Comparison of ENCODE assay signal across 10 mouse cellular contexts in genomic region chr9:108806831-108807230, GRCm38 (mm10). TPM values are rescaled to one million over a fixed set of nuclear protein-coding genes. Genes with fewer than 3 reads are reported as not detected.
DNase-seq lines count a peak whose midpoint lies in the region; ATAC-seq lines count a peak whose summit lies in the region.
"Had no signal": no experiment of that assay in that cellular context is flagged by ENCODE, and none has a peak within 500 bp of the region (broad histone marks: within the 10 kb centered on the region; RNA-seq: fewer than 3 reads in every experiment).

No protein-coding gene starts in this region.

- WGBS in forebrain, embryonic 13.5 days: 88% methylated on average over 1 of the region's 1 CpGs
- 94% methylated on average over 1 of the region's 1 CpGs for WGBS in forebrain, embryonic 14.5 days
- WGBS in heart, embryonic 10.5 days: 60% methylated on average over 1 of the region's 1 CpGs
- WGBS in liver, embryonic 13.5 days (ENCODE audit: insufficient replicate concordance): 61% methylated on average over 1 of the region's 1 CpGs

- H3K4me1 ChIP-seq in forebrain, embryonic 13.5 days: peaks cover 15% of the 10 kb centered on the region
- peaks cover 6% of the 10 kb centered on the region for H3K4me1 ChIP-seq in forebrain, embryonic 14.5 days (ENCODE audit: control insufficient read depth, insufficient read depth, low read length)
- H3K4me1 ChIP-seq in heart, embryonic 10.5 days: peaks cover 34% of the 10 kb centered on the region
- peaks cover 67% of the 10 kb centered on the region for H3K4me1 ChIP-seq in liver, embryonic 13.5 days (replicated peaks)

- no peaks in the 10 kb centered on the region for H3K9me3 ChIP-seq in forebrain, embryonic 13.5 days (replicated peaks)
- no peaks in the 10 kb centered on the region for H3K9me3 ChIP-seq in forebrain, embryonic 14.5 days (replicated peaks; ENCODE audit: control insufficient read depth, low read length)
- H3K9me3 ChIP-seq in heart, embryonic 10.5 days: no peaks in the 10 kb centered on the region
- H3K9me3 ChIP-seq in liver, embryonic 13.5 days (replicated peaks): no peaks in the 10 kb centered on the region
- H3K9me3 ChIP-seq: hindbrain, embryonic 15.5 days had no signal

- H3K9ac ChIP-seq in forebrain, embryonic 13.5 days: no peak overlapping the region
- no peak overlapping the region for H3K9ac ChIP-seq in forebrain, embryonic 14.5 days (ENCODE audit: low read length)
- H3K9ac ChIP-seq in liver, embryonic 13.5 days: peak overlapping the region; percentile 75
- H3K9ac ChIP-seq: hindbrain, embryonic 15.5 days had no signal

- H3K36me3 ChIP-seq in forebrain, embryonic 13.5 days (ENCODE audit: poor library complexity, severe bottlenecking): peaks cover 70% of the 10 kb centered on the region
- H3K36me3 ChIP-seq in forebrain, embryonic 14.5 days (ENCODE audit: control insufficient read depth, insufficient read depth, low read length): peaks cover 60% of the 10 kb centered on the region
- H3K36me3 ChIP-seq in heart, embryonic 10.5 days: peaks cover 66% of the 10 kb centered on the region
- peaks cover 57% of the 10 kb centered on the region for H3K36me3 ChIP-seq in liver, embryonic 13.5 days

- no peak overlapping the region for H3K4me2 ChIP-seq in forebrain, embryonic 13.5 days
- H3K4me2 ChIP-seq in forebrain, embryonic 14.5 days (ENCODE audit: low read length): no peak overlapping the region
- peak overlapping the region; percentile 99 for H3K4me2 ChIP-seq in liver, embryonic 13.5 days
- H3K4me2 ChIP-seq: hindbrain, embryonic 15.5 days had no signal

- no peak overlapping the region for H3K4me3 ChIP-seq in forebrain, embryonic 13.5 days
- H3K4me3 ChIP-seq in forebrain, embryonic 14.5 days (ENCODE audit: low read depth, low read length): no peak overlapping the region
- no peak overlapping the region for H3K4me3 ChIP-seq in heart, embryonic 10.5 days
- H3K4me3 ChIP-seq in liver, embryonic 13.5 days (replicated peaks): no peak overlapping the region
- H3K4me3 ChIP-seq: hindbrain, embryonic 15.5 days had no signal

- no peak for DNase-seq in forebrain, embryonic 14.5 days (ENCODE audit: low spot score)
- DNase-seq in cerebellum, postnatal 10 days: peak; percentile 82 to 84
- DNase-seq in heart, embryonic 10.5 days (ENCODE audit: low spot score): no peak
- DNase-seq in liver, embryonic 13.5 days: no peak
- DNase-seq in Muller cell, postnatal 12 days (ENCODE audit: inconsistent ontology term): no peak
- no peak for DNase-seq in right cerebral cortex, postnatal 4 days
- no peak for DNase-seq in natural killer cell, adult 2 months (ENCODE audit: low spot score in 2 of 2)

- peak overlapping the region; percentile 12; the same call in 1 of the 2 replicates for H3K27ac ChIP-seq in forebrain, embryonic 13.5 days
- no peak overlapping the region for H3K27ac ChIP-seq in forebrain, embryonic 14.5 days (ENCODE audit: low read depth, low read length)
- H3K27ac ChIP-seq in heart, embryonic 10.5 days: peak overlapping the region; percentile 56; the same call in 1 of the 2 replicates
- peak overlapping the region; percentile 96 for H3K27ac ChIP-seq in liver, embryonic 13.5 days

- no peak for ATAC-seq in forebrain, embryonic 13.5 days
- ATAC-seq in forebrain, embryonic 14.5 days: no peak
- ATAC-seq in liver, embryonic 13.5 days (ENCODE audit: low read depth): no peak

- H3K27me3 ChIP-seq in forebrain, embryonic 13.5 days: no peaks in the 10 kb centered on the region
- no peaks in the 10 kb centered on the region for H3K27me3 ChIP-seq in forebrain, embryonic 14.5 days (replicated peaks; ENCODE audit: control insufficient read depth, insufficient read depth, low read length)
- no peaks in the 10 kb centered on the region for H3K27me3 ChIP-seq in heart, embryonic 10.5 days (ENCODE audit: insufficient read depth, poor library complexity, severe bottlenecking)
- no peaks in the 10 kb centered on the region for H3K27me3 ChIP-seq in liver, embryonic 13.5 days
- H3K27me3 ChIP-seq: hindbrain, embryonic 15.5 days had no signal

RNA-seq across cellular contexts. Expression of gene Nckipsd, which starts 1.3 kb away (rescaled TPM):
- 15.2 and 17.6 TPM in 2 replicates for polyA plus RNA-seq in forebrain, embryonic 13.5 days (2015; fragmentation: Nextera tagmentation; extraction: Ambion mirVana)
- polyA plus RNA-seq in forebrain, embryonic 14.5 days (2014; fragmentation: Nextera tagmentation; extraction: Ambion mirVana): 13.6 and 19.2 TPM in 2 replicates
- polyA plus RNA-seq in heart, embryonic 10.5 days (2016; fragmentation: Nextera tagmentation; extraction: Ambion mirVana): 9.2 and 10.8 TPM in 2 replicates
- 3.9 and 5.9 TPM in 2 replicates for polyA plus RNA-seq in liver, embryonic 13.5 days (2015; fragmentation: Nextera tagmentation; extraction: Ambion mirVana)

RNA-seq across cellular contexts. Expression of gene Celsr3, which starts 19.3 kb away (rescaled TPM):
- 13.3 and 14.4 TPM in 2 replicates for polyA plus RNA-seq in forebrain, embryonic 13.5 days (2015; fragmentation: Nextera tagmentation; extraction: Ambion mirVana)
- polyA plus RNA-seq in forebrain, embryonic 14.5 days (2014; fragmentation: Nextera tagmentation; extraction: Ambion mirVana): 10.7 and 17.6 TPM in 2 replicates
- polyA plus RNA-seq in heart, embryonic 10.5 days (2016; fragmentation: Nextera tagmentation; extraction: Ambion mirVana): 0.13 and 0.26 TPM in 2 replicates
- 0.03 TPM in 2 replicates for polyA plus RNA-seq in liver, embryonic 13.5 days (2015; fragmentation: Nextera tagmentation; extraction: Ambion mirVana)
- polyA plus RNA-seq: liver, adult 2 months had no signal

RNA-seq across cellular contexts. Expression of gene Ip6k2, which starts 23.2 kb away (rescaled TPM):
- 153 and 172 TPM in 2 replicates for polyA plus RNA-seq in forebrain, embryonic 13.5 days (2015; fragmentation: Nextera tagmentation; extraction: Ambion mirVana)
- polyA plus RNA-seq in forebrain, embryonic 14.5 days (2014; fragmentation: Nextera tagmentation; extraction: Ambion mirVana): 217 and 221 TPM in 2 replicates
- polyA plus RNA-seq in heart, embryonic 10.5 days (2016; fragmentation: Nextera tagmentation; extraction: Ambion mirVana): 48.1 and 63.9 TPM in 2 replicates
- 11.5 and 11.6 TPM in 2 replicates for polyA plus RNA-seq in liver, embryonic 13.5 days (2015; fragmentation: Nextera tagmentation; extraction: Ambion mirVana)

RNA-seq across cellular contexts. Expression of gene Slc26a6, which starts 46.3 kb away (rescaled TPM):
- 8.1 and 8.5 TPM in 2 replicates for polyA plus RNA-seq in forebrain, embryonic 13.5 days (2015; fragmentation: Nextera tagmentation; extraction: Ambion mirVana)
- 10.6 and 14.7 TPM in 2 replicates for polyA plus RNA-seq in forebrain, embryonic 14.5 days (2014; fragmentation: Nextera tagmentation; extraction: Ambion mirVana)
- 5.4 and 9.3 TPM in 2 replicates for polyA plus RNA-seq in heart, embryonic 10.5 days (2016; fragmentation: Nextera tagmentation; extraction: Ambion mirVana)
- polyA plus RNA-seq in liver, embryonic 13.5 days (2015; fragmentation: Nextera tagmentation; extraction: Ambion mirVana): 6.7 and 8.6 TPM in 2 replicates

Comparison
In these comparisons a context has a peak if more than half of its experiments do, and no peak if none do; other contexts are left out.
1. DNase-seq: peak in cerebellum, postnatal 10 days (2 of 2); none in forebrain, embryonic 14.5 days (single experiment), heart, embryonic 10.5 days (single experiment), liver, embryonic 13.5 days (single experiment), Muller cell, postnatal 12 days (single experiment), right cerebral cortex, postnatal 4 days (single experiment) and natural killer cell, adult 2 months (0 of 2).